Mouse (Mus musculus) CH12.LX (cell line): Measurements from ENCODE around the gene Ccdc24. TPM values are rescaled to one million over a fixed set of nuclear protein-coding genes. Genes with fewer than 3 reads are reported as not detected.

Source experiments
- DNase-seq: peaks from one replicate; pipeline ENCODE4 v3.0.0-alpha.2; 2013; ENCODE audit errors: extremely low read depth
- H3K27ac ChIP-seq: 2 replicates; pipeline ENCODE4 v1.5.1; 2012; ENCODE audit warnings: low read depth, mild to moderate bottlenecking, control low read depth, moderate library complexity; ENCODE audit not compliant: insufficient read depth
- H3K27me3 ChIP-seq: replicated peaks from 2 replicates; pipeline ENCODE3; 2012; ENCODE audit warnings: inconsistent platforms
- H3K36me3 ChIP-seq, 2 experiments: replicated peaks in 1 of 2; 2 replicates each; pipeline versions ENCODE3 to v1.6.1; 2012; ENCODE audit warnings: inconsistent platforms in 1 of 2, low read length in 1 of 2, mild to moderate bottlenecking in 1 of 2, mixed read lengths in 1 of 2, moderate library complexity in 1 of 2; ENCODE audit not compliant: control insufficient read depth in 1 of 2, insufficient read depth in 1 of 2
- H3K4me1 ChIP-seq, 2 experiments: 2 replicates each; pipeline ENCODE4 v1.6.1; 2012; ENCODE audit warnings: inconsistent platforms in 1 of 2, moderate library complexity in 1 of 2; ENCODE audit not compliant: insufficient read depth in 2 of 2, control insufficient read depth in 1 of 2
- H3K4me2 ChIP-seq: 2 replicates; pipeline ENCODE4 v1.6.1; 2012; ENCODE audit warnings: low read depth, mild to moderate bottlenecking, control low read depth; ENCODE audit not compliant: poor library complexity, insufficient read depth, severe bottlenecking
- H3K4me3 ChIP-seq, 3 experiments: fragments of 150-350 bp in 1 of 3; sonication (generic) in 1 of 3; replicated peaks in 1 of 3; 2 replicates each; pipeline versions ENCODE3 to v1.5.1; 2011 to 2012; ENCODE audit warnings: low read depth in 2 of 3, low read length in 2 of 3, mild to moderate bottlenecking in 2 of 3, moderate library complexity in 2 of 3, control low read depth in 1 of 3, improper control_type of control experiment in 1 of 3, inconsistent platforms in 1 of 3, mixed read lengths in 1 of 3; ENCODE audit not compliant: poor library complexity in 1 of 3
- H3K79me2 ChIP-seq: replicated peaks from 2 replicates; pipeline ENCODE4 v1.6.1; 2012; ENCODE audit warnings: mild to moderate bottlenecking, moderate library complexity; ENCODE audit not compliant: control insufficient read depth, poor library complexity, insufficient read depth, severe bottlenecking; ENCODE audit errors: extremely low read depth
- H3K9ac ChIP-seq: 2 replicates; pipeline ENCODE4 v1.6.1; 2012; ENCODE audit warnings: low read depth, mild to moderate bottlenecking, control low read depth, moderate library complexity; ENCODE audit not compliant: insufficient read depth
- H3K9me3 ChIP-seq: replicated peaks from 2 replicates; pipeline ENCODE3; 2012; ENCODE audit warnings: low read length, inconsistent platforms, mixed read lengths
- CHD2 ChIP-seq: IDR thresholded peaks from 2 replicates; pipeline ENCODE4 v1.6.1; 2011; ENCODE audit warnings: low read length, improper control_type of control experiment
- ELF1 ChIP-seq: IDR thresholded peaks from 2 replicates; pipeline ENCODE4 v1.6.1; 2014; ENCODE audit warnings: low read depth, mild to moderate bottlenecking, inconsistent platforms, low read length, improper control_type of control experiment
- EP300 ChIP-seq: IDR thresholded peaks from 2 replicates; pipeline ENCODE4 v1.6.1; 2011; ENCODE audit warnings: low read length, improper control_type of control experiment
- GABPA ChIP-seq: IDR thresholded peaks from 2 replicates; pipeline ENCODE4 v1.6.1; 2012; ENCODE audit warnings: low read depth, low read length, improper control_type of control experiment, inconsistent platforms; ENCODE audit not compliant: insufficient replicate concordance
- IRF4 ChIP-seq: IDR thresholded peaks from 2 replicates; pipeline ENCODE4 v1.6.1; 2014; ENCODE audit warnings: low read depth, mild to moderate bottlenecking, inconsistent platforms, low read length, improper control_type of control experiment
- KAT2A ChIP-seq: IDR thresholded peaks from 2 replicates; pipeline ENCODE4 v1.6.1; 2012; ENCODE audit warnings: low read length, improper control_type of control experiment, inconsistent platforms; ENCODE audit not compliant: insufficient replicate concordance
- MAX ChIP-seq: IDR thresholded peaks from 2 replicates; pipeline ENCODE4 v1.6.1; 2011; ENCODE audit warnings: low read length, improper control_type of control experiment
- MAZ ChIP-seq: IDR thresholded peaks from 2 replicates; pipeline ENCODE4 v1.6.1; 2012; ENCODE audit warnings: low read depth, mild to moderate bottlenecking, inconsistent platforms, low read length, improper control_type of control experiment, moderate library complexity
- MEF2A ChIP-seq: IDR thresholded peaks from 2 replicates; pipeline ENCODE4 v1.6.1; 2014; ENCODE audit warnings: low read depth, mild to moderate bottlenecking, inconsistent platforms, low read length, improper control_type of control experiment, borderline replicate concordance
- MXI1 ChIP-seq: IDR thresholded peaks from 2 replicates; pipeline ENCODE4 v1.6.1; 2011; ENCODE audit warnings: mild to moderate bottlenecking, low read depth, low read length, improper control_type of control experiment
- MYC ChIP-seq: IDR thresholded peaks from 2 replicates; pipeline ENCODE4 v1.6.1; 2011; ENCODE audit warnings: low read depth, mild to moderate bottlenecking, improper control_type of control experiment, low read length
- NELFE ChIP-seq: IDR thresholded peaks from 2 replicates; pipeline ENCODE4 v1.6.1; 2011; ENCODE audit warnings: low read depth, low read length, improper control_type of control experiment
- POLR2AphosphoS2 ChIP-seq: IDR thresholded peaks from 2 replicates; pipeline ENCODE4 v1.6.1; 2011; ENCODE audit warnings: low read depth, low read length, improper control_type of control experiment
- USF2 ChIP-seq: conservative IDR thresholded peaks from 2 replicates; pipeline ENCODE4 v1.6.1; 2011; ENCODE audit warnings: low read depth, low read length, improper control_type of control experiment
- ZC3H11A ChIP-seq: IDR thresholded peaks from 2 replicates; pipeline ENCODE4 v1.6.1; 2012; ENCODE audit warnings: low read depth, mild to moderate bottlenecking, inconsistent platforms, low read length, improper control_type of control experiment
- ZMIZ1 ChIP-seq: IDR thresholded peaks from 2 replicates; pipeline ENCODE4 v1.6.1; 2012; ENCODE audit warnings: low read depth, mild to moderate bottlenecking, inconsistent platforms, low read length, improper control_type of control experiment
- dilution Hi-C: fragments of 300-500 bp; cut with MboI; formaldehyde crosslinking; loops from 2 replicates; pipeline ENCODE4 v1.14.3; 2020; ENCODE audit warnings: low sequenced_read_pairs; ENCODE audit not compliant: extremely low pct_unique_long_range_greater_than_20kb, extremely low pct_ligation_motif_present
- in situ Hi-C: fragments of 300-500 bp; cut with MboI; formaldehyde crosslinking; loops from 3 replicates; pipeline ENCODE4 v1.14.3; 2019; ENCODE audit warnings: low sequenced_read_pairs, low pct_ligation_motif_present, low pct_unique_long_range_greater_than_20kb, mixed read lengths
- polyA plus RNA-seq: library from polyadenylated mRNA; unstranded; fragments of >175 nt; gene quantifications from 2 replicates; pipeline ENCODE4 v1.2.1, GENCODE M21; 2012; ENCODE audit warnings: low read depth; ENCODE audit not compliant: insufficient read length
- total RNA-seq, 2 experiments: library from RNA; depleted of rRNA; stranded (reverse); fragments of 300-350 nt in 1 of 2; fragments of >200 nt in 1 of 2; gene quantifications; 2 replicates each; pipeline ENCODE4 v1.2.3; 2012 to 2014

The Ccdc24 gene
- total and polyA plus RNA-seq, 3 experiments: 0.81 to 0.93 TPM; not detected in 1

DNA sequence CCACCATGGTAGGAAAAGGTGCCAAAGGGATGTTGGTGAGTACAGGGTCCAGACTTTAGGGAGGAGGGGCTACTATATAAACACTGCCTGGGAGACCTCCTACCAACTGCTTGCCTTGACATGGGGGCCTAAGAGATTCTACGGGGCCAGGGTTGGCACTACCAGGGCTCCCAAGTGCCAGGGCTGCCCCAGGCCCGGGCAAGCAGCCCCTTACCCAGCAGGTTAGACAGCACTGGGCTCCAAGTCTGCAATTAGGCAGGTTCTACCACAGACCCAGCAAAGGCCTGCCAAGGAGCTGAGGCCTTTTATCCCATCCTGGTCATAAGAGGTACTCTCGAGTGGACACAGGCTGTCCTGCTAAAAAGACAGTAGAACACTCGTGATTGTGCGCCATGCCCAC is 29.3 kb downstream of the Ccdc24 start:
- no peak for DNase-seq
- Histone ChIP-seq H3K4me1 (peaks cover 0 to 14% of the 10 kb centered on the region in 2 experiments; a peak in 2 of 4 replicates), H3K27me3 (no peaks in the 10 kb centered on the region), H3K4me3 (no peak overlapping the region), H3K36me3 (peaks cover 19 to 83% of the 10 kb centered on the region in 2 experiments), H3K27ac (no peak overlapping the region), H3K4me2 (no peak overlapping the region), H3K9me3 (no peaks in the 10 kb centered on the region), H3K9ac (no peak overlapping the region), H3K79me2 (no peaks in the 10 kb centered on the region)
- in situ Hi-C loops: loop anchor here (25.0 kb wide), 1 partner anchor 244 kb away; no protein-coding TSS in a partner anchor
- TF ChIP-seq KAT2A (no peak), ELF1 (no peak), IRF4 (no peak), MAZ (no peak), CHD2 (no peak), EP300 (no peak), MXI1 (no peak), USF2 (no peak)
- dilution Hi-C loops: no loop called here

DNA sequence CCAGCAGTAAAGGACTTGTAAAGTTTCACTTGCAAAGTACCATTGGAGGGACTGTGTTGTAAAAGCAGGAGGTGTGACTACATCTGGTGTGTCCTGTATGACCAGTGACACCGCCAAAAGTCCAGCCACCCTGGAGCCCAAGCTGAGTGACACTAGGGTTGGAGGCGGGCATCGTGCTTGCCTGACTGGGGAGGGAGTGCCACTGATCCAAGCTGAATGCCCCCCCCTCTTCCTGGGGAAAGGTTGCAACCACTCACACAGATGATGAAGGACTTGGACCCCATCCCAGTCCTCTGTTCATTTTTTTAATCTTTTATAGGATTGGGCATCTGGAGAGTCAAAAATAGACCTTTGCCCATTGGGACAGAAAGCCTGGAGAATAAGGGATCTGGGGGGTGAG is 30.8 kb downstream of the Ccdc24 start:
- H3K36me3 ChIP-seq: peaks cover 17 to 73% of the 10 kb centered on the region in 2 experiments
- TF ChIP-seq MYC: no peak
- TF ChIP-seq CHD2: no peak
- TF ChIP-seq MAX: no peak
- no peak for TF ChIP-seq ZMIZ1
- TF ChIP-seq POLR2AphosphoS2: no peak
- no peak overlapping the region for H3K4me3 ChIP-seq
- H3K27ac ChIP-seq: no peak overlapping the region
- H3K4me1 ChIP-seq: peaks cover 0 to 23% of the 10 kb centered on the region in 2 experiments; a peak in 3 of 4 replicates
- H3K4me2 ChIP-seq: no peak overlapping the region
- H3K79me2 ChIP-seq: no peaks in the 10 kb centered on the region
- H3K27me3 ChIP-seq: no peaks in the 10 kb centered on the region
- no peaks in the 10 kb centered on the region for H3K9me3 ChIP-seq
- dilution Hi-C loops (no loop called here), in situ Hi-C loops (loop anchor here (25.0 kb wide), 1 partner anchor 246 kb away; no protein-coding TSS in a partner anchor)
- no peak for DNase-seq
- H3K9ac ChIP-seq: no peak overlapping the region

- peaks cover 0 to 23% of the 10 kb centered on the region in 2 experiments; a peak in 3 of 4 replicates for H3K4me1 ChIP-seq
- TF ChIP-seq MEF2A (no peak), EP300 (no peak), GABPA (no peak), ZC3H11A (no peak), NELFE (no peak), ELF1 (no peak)
- TF ChIP-seq, all 38 proteins: peak for 0
- no peak overlapping the region for H3K4me3 ChIP-seq
- no peaks in the 10 kb centered on the region for H3K79me2 ChIP-seq
- H3K9ac ChIP-seq: no peak overlapping the region
- no peak overlapping the region for H3K4me2 ChIP-seq
- H3K27ac ChIP-seq: no peak overlapping the region
- H3K27me3 ChIP-seq: no peaks in the 10 kb centered on the region
- H3K9me3 ChIP-seq: no peaks in the 10 kb centered on the region
- dilution Hi-C loops: no loop called here
- in situ Hi-C loops: loop anchor here (25.0 kb wide), 1 partner anchor 246 kb away; no protein-coding TSS in a partner anchor
- DNase-seq: no peak
- peaks cover 11 to 66% of the 10 kb centered on the region in 2 experiments for H3K36me3 ChIP-seq
Measured at GRCm38 (mm10) chr4:117840821-117841220, 31.5 kb downstream of the Ccdc24 start.
